22 mouse cellular contexts compared by ENCODE assay signal in genomic region chr4:101227398-101227797, GRCm38 (mm10). TPM values are rescaled to one million over a fixed set of nuclear protein-coding genes. Genes with fewer than 3 reads are reported as not detected.
DNase-seq lines count a peak whose midpoint lies in the region; ATAC-seq lines count a peak whose summit lies in the region.
"Had no signal": no experiment of that assay in that cellular context is flagged by ENCODE, and none has a peak within 500 bp of the region (broad histone marks: within the 10 kb centered on the region; RNA-seq: fewer than 3 reads in every experiment).

No protein-coding gene starts in this region.

- peaks cover 10% of the 10 kb centered on the region; the same call in 1 of the 2 replicates for H3K4me1 ChIP-seq in kidney, embryonic 14.5 days (ENCODE audit: control insufficient read depth, insufficient read depth, low read length)
- H3K4me1 ChIP-seq in liver, embryonic 13.5 days (replicated peaks): peaks cover 45% of the 10 kb centered on the region
- H3K4me1 ChIP-seq: embryonic facial prominence, embryonic 15.5 days; forebrain, embryonic 10.5 days; hindbrain, embryonic 10.5 days had no signal

- WGBS in kidney, embryonic 14.5 days: 43% methylated on average over 3 of the region's 3 CpGs
- WGBS in liver, embryonic 13.5 days (ENCODE audit: insufficient replicate concordance): 73% methylated on average over 3 of the region's 3 CpGs

- no peaks in the 10 kb centered on the region for H3K36me3 ChIP-seq in kidney, embryonic 14.5 days (ENCODE audit: control insufficient read depth, insufficient read depth, low read length)
- H3K36me3 ChIP-seq in liver, embryonic 13.5 days: no peaks in the 10 kb centered on the region
- H3K36me3 ChIP-seq: embryonic facial prominence, embryonic 15.5 days; forebrain, embryonic 10.5 days; heart, embryonic 15.5 days; hindbrain, embryonic 10.5 days had no signal

- H3K9ac ChIP-seq in kidney, embryonic 14.5 days (ENCODE audit: low read depth, low read length): no peak overlapping the region
- no peak overlapping the region for H3K9ac ChIP-seq in liver, embryonic 13.5 days
- H3K9ac ChIP-seq: embryonic facial prominence, embryonic 15.5 days; heart, embryonic 15.5 days; hindbrain, embryonic 14.5 days had no signal

- DNase-seq in kidney, adult 9 months: no peak
- no peak for DNase-seq in liver, embryonic 13.5 days
- no peak for DNase-seq in liver
- DNase-seq in gonadal fat pad, adult 2 months (ENCODE audit: low read depth): peak; percentile 30
- no peak for DNase-seq in heart, postnatal 4 days
- DNase-seq: adrenal gland, adult 8-10 months; adrenal gland, postnatal 36 days; cerebellum, adult 2 months; cerebellum, postnatal 10 days; gastrocnemius, postnatal 10 days; heart, adult 2 months; heart, postnatal 14 days had no signal

- H3K9me3 ChIP-seq in kidney, embryonic 14.5 days (ENCODE audit: control insufficient read depth, low read length): peaks cover 3% of the 10 kb centered on the region; the same call in 1 of the 2 replicates
- H3K9me3 ChIP-seq in liver, embryonic 13.5 days (replicated peaks): no peaks in the 10 kb centered on the region
- H3K9me3 ChIP-seq: embryonic facial prominence, embryonic 15.5 days; heart, embryonic 15.5 days had no signal

- no peaks in the 10 kb centered on the region for H3K27me3 ChIP-seq in kidney, embryonic 14.5 days (ENCODE audit: control insufficient read depth, insufficient read depth, low read length)
- no peaks in the 10 kb centered on the region for H3K27me3 ChIP-seq in liver, embryonic 13.5 days
- H3K27me3 ChIP-seq: CH12.LX; embryonic facial prominence, embryonic 15.5 days; heart, embryonic 15.5 days had no signal

- H3K4me2 ChIP-seq in kidney, embryonic 14.5 days (replicated peaks; ENCODE audit: low read depth, low read length): no peak overlapping the region
- no peak overlapping the region for H3K4me2 ChIP-seq in liver, embryonic 13.5 days
- H3K4me2 ChIP-seq: embryonic facial prominence, embryonic 15.5 days; heart, embryonic 11.5 days; heart, embryonic 15.5 days; hindbrain, embryonic 14.5 days had no signal

- ATAC-seq in kidney, embryonic 14.5 days (ENCODE audit: low FRiP score, low TSS enrichment): peak; percentile 71; the same call in 1 of the 2 replicates
- no peak for ATAC-seq in liver, embryonic 13.5 days (ENCODE audit: low read depth)
- ATAC-seq: forebrain, embryonic 14.5 days had no signal

- peak overlapping the region; percentile 17; the same call in 1 of the 2 replicates for H3K27ac ChIP-seq in kidney, embryonic 14.5 days (ENCODE audit: low read depth, low read length)
- H3K27ac ChIP-seq in liver, embryonic 13.5 days: peak overlapping the region; percentile 3; the same call in 1 of the 2 replicates
- H3K27ac ChIP-seq: embryonic facial prominence, embryonic 15.5 days; forebrain, embryonic 10.5 days; heart, adult 2 months; heart, embryonic 15.5 days; hindbrain, embryonic 10.5 days; hindbrain, embryonic 14.5 days had no signal

- no peak overlapping the region for H3K4me3 ChIP-seq in kidney, embryonic 14.5 days (ENCODE audit: low read length)
- no peak overlapping the region for H3K4me3 ChIP-seq in liver, embryonic 13.5 days (replicated peaks)
- H3K4me3 ChIP-seq: embryonic facial prominence, embryonic 15.5 days; erythroblast, embryonic 14.5 days; forebrain, embryonic 10.5 days; heart, adult 2 months; heart, embryonic 15.5 days; hindbrain, embryonic 10.5 days had no signal

RNA-seq across cellular contexts. Expression of gene Jak1, which starts 37.7 kb away (rescaled TPM):
- 56.0 and 110 TPM in 2 replicates for polyA plus RNA-seq in kidney, embryonic 14.5 days (2014; fragmentation: Nextera tagmentation; extraction: Ambion mirVana)
- 41.0 and 52.5 TPM in 2 replicates for polyA plus RNA-seq in liver, embryonic 13.5 days (2015; fragmentation: Nextera tagmentation; extraction: Ambion mirVana)
- polyA plus RNA-seq in gonadal fat pad, adult 2 months (2012; rRNA removed): 45.6 and 49.4 TPM in 2 replicates
- total RNA-seq in heart, postnatal 4 days (2021): 10 to 100 TPM; 86.6 to 89.9 TPM
